Mouse (Mus musculus) kidney, postnatal 10 days (tissue): ENCODE data around the gene Ensa.

Experiments used
- DNase-seq: peaks from one replicate; pipeline ENCODE4 v3.0.0; 2021; ENCODE audit warnings: mixed read lengths

Ensa gene

GRCm38 (mm10) chr3:95663969-95664608 is 39.3 kb downstream of the Ensa start:
- no peak for DNase-seq

GRCm38 (mm10) chr3:95664940-95665352 is 40.2 kb downstream of the Ensa start:
- DNase-seq = no peak

GRCm38 (mm10) chr3:95666124-95666844 is 41.5 kb downstream of the Ensa start:
- DNase-seq = peak; percentile 80

GRCm38 (mm10) chr3:95667521-95667920 is 42.7 kb downstream of the Ensa start:
- DNase-seq = no peak

GRCm38 (mm10) chr3:95668026-95668425 is 43.2 kb downstream of the Ensa start:
- DNase-seq = peak; percentile 77

GRCm38 (mm10) chr3:95668589-95669308 is 44.0 kb downstream of the Ensa start:
- peak; percentile 29 for DNase-seq

- no peak for DNase-seq
Observed at GRCm38 (mm10) chr3:95669309-95669665, 44.5 kb downstream of the Ensa start.

GRCm38 (mm10) chr3:95670419-95670818 is 45.6 kb downstream of the Ensa start:
- peak; percentile 21 for DNase-seq

GRCm38 (mm10) chr3:95671201-95671600 is 46.4 kb downstream of the Ensa start:
- no peak for DNase-seq

GRCm38 (mm10) chr3:95672461-95672860 is 47.7 kb downstream of the Ensa start:
- peak; percentile 57 for DNase-seq

- DNase-seq = peak; percentile 21
Observed at GRCm38 (mm10) chr3:95672861-95673706, 48.3 kb downstream of the Ensa start.

GRCm38 (mm10) chr3:95673707-95674211 is 49.0 kb downstream of the Ensa start:
- peak; percentile 41 for DNase-seq

GRCm38 (mm10) chr3:95674236-95674635 is 49.4 kb downstream of the Ensa start:
- peak; percentile 79 for DNase-seq

- DNase-seq = peak; percentile 54
Observed at GRCm38 (mm10) chr3:95674812-95675211, 50.0 kb downstream of the Ensa start.

- DNase-seq = peak; percentile 88
Observed at GRCm38 (mm10) chr3:95675301-95676092, 50.7 kb downstream of the Ensa start.

GRCm38 (mm10) chr3:95676745-95677419 is 52.1 kb downstream of the Ensa start:
- DNase-seq = peak; percentile 87

GRCm38 (mm10) chr3:95677420-95678090 is 52.8 kb downstream of the Ensa start:
- DNase-seq = peak; percentile 17

- no peak for DNase-seq
Observed at GRCm38 (mm10) chr3:95679551-95679950, 54.8 kb downstream of the Ensa start.

- no peak for DNase-seq
Observed at GRCm38 (mm10) chr3:95680673-95681072, 55.9 kb downstream of the Ensa start.

- DNase-seq = no peak
Observed at GRCm38 (mm10) chr3:95681365-95681764, 56.6 kb downstream of the Ensa start.
